Mouse (Mus musculus) forebrain, embryonic 16.5 days (tissue): ENCODE results near the gene Usp9x. TPM values are rescaled to one million over a fixed set of nuclear protein-coding genes. Genes with fewer than 3 reads are reported as not detected.

Experiments used
- ATAC-seq: fragments of 200-750 bp; cut with Nextera tagmentation; 2 replicates; pipeline ENCODE4 v1.8.0; 2017; ENCODE audit warnings: mild to moderate bottlenecking, moderate library complexity
- H3K27ac ChIP-seq: fragments of 300-500 bp; sonication (generic); 2 replicates; pipeline ENCODE4 v1.5.1; 2014; ENCODE audit warnings: low read length, control low read depth
- H3K27me3 ChIP-seq: fragments of 300-500 bp; sonication (generic); replicated peaks from 2 replicates; pipeline ENCODE4 v1.6.1; 2014; ENCODE audit warnings: low read length; ENCODE audit not compliant: control insufficient read depth, insufficient read depth
- H3K36me3 ChIP-seq: fragments of 300-500 bp; sonication (generic); 2 replicates; pipeline ENCODE4 v1.6.1; 2014; ENCODE audit not compliant: control insufficient read depth, insufficient read depth
- H3K4me1 ChIP-seq: fragments of 300-500 bp; sonication (generic); replicated peaks from 2 replicates; pipeline ENCODE4 v1.6.1; 2014; ENCODE audit warnings: low read length; ENCODE audit not compliant: control insufficient read depth, insufficient read depth
- H3K4me2 ChIP-seq: fragments of 300-500 bp; sonication (generic); 2 replicates; pipeline ENCODE4 v1.6.1; 2014; ENCODE audit warnings: mild to moderate bottlenecking, low read length, control low read depth
- H3K4me3 ChIP-seq: fragments of 300-500 bp; sonication (generic); replicated peaks from 2 replicates; pipeline ENCODE4 v1.5.1; 2014; ENCODE audit warnings: mild to moderate bottlenecking, low read length, control low read depth
- H3K9ac ChIP-seq: fragments of 300-500 bp; sonication (generic); replicated peaks from 2 replicates; pipeline ENCODE4 v1.6.1; 2014; ENCODE audit warnings: low read depth, low read length, control low read depth
- H3K9me3 ChIP-seq: fragments of 300-500 bp; sonication (generic); 2 replicates; pipeline ENCODE4 v1.6.1; 2016; ENCODE audit warnings: low read length; ENCODE audit not compliant: control insufficient read depth
- WGBS: fragments of 180-500 bp; shearing (Covaris S2); extraction: QIAGEN DNeasy Blood & Tissue Kit; methylation state at CpG from one replicate; pipeline ENCODE4 v1.1.7; 2014; 5-methylcytosine and 5-hydroxymethylcytosine counted together
- polyA plus RNA-seq: library from polyadenylated mRNA; unstranded; fragments of >200 nt; fragmentation: Nextera tagmentation; extraction: Ambion mirVana; gene quantifications from 2 replicates; pipeline ENCODE4 v1.2.1, GENCODE M21; 2015

Gene Usp9x
- polyA plus RNA-seq, 1 experiment from 2014 or later, result 43.0 TPM

DNA sequence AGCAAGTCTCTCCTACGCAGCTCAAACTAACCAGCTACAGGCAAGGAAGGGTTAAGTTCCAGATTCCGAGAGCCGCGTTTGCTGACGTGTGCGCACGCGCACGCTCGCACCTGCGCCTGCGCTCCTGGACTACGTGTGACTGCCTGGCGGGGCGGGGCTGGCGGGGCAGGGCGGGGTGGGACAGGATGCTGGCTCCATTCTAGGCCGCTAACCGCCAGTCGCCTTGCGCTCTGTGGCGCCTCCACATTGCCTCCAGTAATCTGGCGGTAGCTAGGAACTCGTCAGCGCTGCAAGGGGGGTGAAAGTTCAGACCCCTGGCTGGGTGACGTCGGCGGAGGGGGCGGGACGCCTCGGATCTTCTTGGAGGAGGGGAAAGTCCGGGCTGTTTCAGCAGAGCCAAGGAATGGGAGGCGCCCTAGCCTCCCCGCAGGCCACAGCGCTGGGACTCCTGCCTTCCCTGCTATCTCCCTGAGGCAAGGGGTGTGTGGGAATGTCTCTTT lies 29.6 kb upstream of the Usp9x start:
- Histone ChIP-seq H3K4me2 (peak overlapping the region; percentile 65), H3K36me3 (no peaks in the 10 kb centered on the region), H3K4me1 (no peaks in the 10 kb centered on the region; the same call in 1 of the 2 replicates), H3K9ac (peak overlapping the region; percentile 64), H3K27ac (peak overlapping the region; percentile 90), H3K4me3 (peak overlapping the region; percentile 52), H3K27me3 (no peaks in the 10 kb centered on the region), H3K9me3 (no peaks in the 10 kb centered on the region)
- WGBS, result 10% methylated on average over 35 of the region's 35 CpGs
- ATAC-seq, result peak; percentile 98

DNA sequence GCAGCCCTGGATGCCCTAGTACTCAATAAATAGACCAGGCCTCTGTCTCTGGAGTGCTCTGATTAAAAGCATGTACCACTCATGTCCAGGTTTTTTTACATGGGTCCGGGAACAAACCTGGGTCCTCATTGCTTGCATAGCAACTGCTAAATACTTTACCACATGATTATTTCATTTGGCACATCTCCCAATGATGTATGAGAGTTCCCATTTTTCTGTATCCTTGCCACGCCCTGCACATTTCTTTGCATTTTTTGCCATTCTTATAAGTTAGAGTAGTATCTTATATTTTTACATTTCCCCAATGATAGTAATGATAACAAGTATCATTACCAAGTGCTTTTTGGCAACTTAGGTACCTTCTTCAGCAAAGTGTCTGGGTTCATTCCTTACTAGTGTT lies 27.5 kb upstream of the Usp9x start:
- no peaks in the 10 kb centered on the region for H3K27me3 ChIP-seq
- no peak overlapping the region for H3K4me3 ChIP-seq
- H3K27ac ChIP-seq, result no peak overlapping the region
- H3K4me2 ChIP-seq, result no peak overlapping the region
- H3K4me1 ChIP-seq, result peaks cover 7% of the 10 kb centered on the region
- no peaks in the 10 kb centered on the region for H3K36me3 ChIP-seq
- H3K9me3 ChIP-seq, result no peaks in the 10 kb centered on the region
- ATAC-seq, result no peak
- H3K9ac ChIP-seq, result no peak overlapping the region
- WGBS, result 91% methylated on average over 2 of the region's 2 CpGs

DNA sequence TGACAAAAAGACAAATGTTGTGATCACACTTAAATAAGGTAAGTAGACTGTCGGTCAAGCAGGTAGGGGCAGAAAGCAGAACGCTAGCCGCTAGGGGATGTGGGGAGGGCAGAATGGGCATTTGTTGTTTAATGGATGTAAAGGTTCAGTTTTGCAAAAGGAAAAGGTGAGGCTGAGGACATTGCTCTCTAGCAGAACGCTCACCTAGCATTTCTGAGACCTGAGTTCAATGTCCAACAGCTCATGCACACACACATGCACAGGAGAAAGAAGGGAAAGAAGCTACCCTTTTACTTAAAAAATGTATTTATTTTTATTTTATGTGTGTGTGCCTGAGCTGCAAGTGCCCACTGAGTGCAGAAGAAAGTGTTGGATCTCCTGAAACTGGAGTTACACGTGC lies 26.6 kb upstream of the Usp9x start:
- no peak overlapping the region for H3K4me2 ChIP-seq
- H3K9ac ChIP-seq, result no peak overlapping the region
- no peaks in the 10 kb centered on the region for H3K9me3 ChIP-seq
- H3K4me3 ChIP-seq, result no peak overlapping the region
- H3K27me3 ChIP-seq, result no peaks in the 10 kb centered on the region
- H3K4me1 ChIP-seq, result peaks cover 7% of the 10 kb centered on the region
- ATAC-seq, result no peak
- no peak overlapping the region for H3K27ac ChIP-seq
- WGBS, result 89% methylated on average over 5 of the region's 5 CpGs
- H3K36me3 ChIP-seq, result no peaks in the 10 kb centered on the region

DNA sequence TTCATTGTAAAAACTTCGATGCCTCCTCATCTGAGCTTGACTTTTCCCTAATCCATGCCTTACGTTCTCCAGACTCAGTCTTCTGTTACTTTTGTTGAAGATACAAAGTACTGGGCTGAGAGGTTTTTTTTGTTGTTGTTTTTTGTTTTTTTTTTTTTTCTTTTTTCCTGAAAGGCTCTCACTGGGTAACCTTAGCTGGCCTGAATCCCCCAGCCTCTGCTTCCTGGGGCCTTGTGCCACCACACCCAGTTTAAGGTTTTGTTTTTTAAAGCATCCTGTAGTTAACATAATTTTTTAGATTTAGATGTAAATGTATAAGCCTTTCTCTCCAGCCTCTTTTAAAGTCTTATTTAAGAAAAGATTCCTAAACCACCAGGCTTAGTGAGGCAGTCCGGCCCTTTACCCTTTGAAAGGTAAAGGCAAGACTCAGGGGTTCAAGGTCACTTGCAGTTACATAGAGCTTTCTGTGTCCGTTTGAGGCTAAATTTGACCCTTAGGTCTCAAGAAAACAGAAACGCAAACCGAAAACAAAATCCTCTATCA lies 24.3 kb upstream of the Usp9x start:
- Histone ChIP-seq H3K36me3 (no peaks in the 10 kb centered on the region), H3K4me3 (no peak overlapping the region), H3K27ac (no peak overlapping the region), H3K4me2 (no peak overlapping the region), H3K9me3 (no peaks in the 10 kb centered on the region), H3K9ac (no peak overlapping the region), H3K4me1 (peaks cover 7% of the 10 kb centered on the region), H3K27me3 (no peaks in the 10 kb centered on the region)
- 36% methylated on average over 6 of the region's 6 CpGs for WGBS
- ATAC-seq, result no peak

DNA sequence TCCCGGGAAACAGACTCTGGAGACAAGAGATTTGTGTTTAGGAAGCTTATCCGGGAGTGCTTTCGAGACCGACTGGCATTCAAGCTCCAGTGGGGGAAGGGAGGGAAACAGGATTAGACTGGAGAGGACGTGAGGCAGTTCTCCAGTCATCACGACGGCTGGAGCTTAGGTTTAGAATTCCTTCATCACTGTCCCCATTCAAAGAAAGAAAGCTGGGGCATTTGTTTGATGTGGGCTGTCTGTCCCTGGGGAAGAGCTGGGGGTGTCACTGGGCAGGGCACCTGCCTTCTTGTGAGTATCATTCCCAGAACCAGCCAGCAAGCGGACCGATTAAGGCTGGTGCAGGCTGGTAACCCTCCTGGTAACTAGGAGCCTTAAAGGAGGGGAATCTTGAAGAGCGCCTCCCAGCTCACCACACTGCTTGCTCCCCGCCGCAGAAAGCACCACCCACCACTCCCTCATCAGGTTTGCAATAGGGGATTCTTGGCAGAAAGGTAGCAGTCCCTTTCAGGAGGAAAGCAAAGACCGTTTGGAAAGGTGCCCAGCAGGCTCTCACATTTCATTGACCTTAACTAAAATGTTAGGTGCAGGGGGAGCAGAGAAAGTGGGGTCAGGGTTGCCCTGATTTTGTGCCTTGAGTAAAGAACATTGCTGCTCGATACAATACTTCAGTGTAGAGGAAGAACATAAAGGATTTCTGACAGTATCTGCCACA lies 23.5 kb upstream of the Usp9x start:
- peak overlapping the region; percentile 37 for H3K27ac ChIP-seq
- H3K36me3 ChIP-seq, result no peaks in the 10 kb centered on the region
- peak overlapping the region; percentile 49 for H3K4me2 ChIP-seq
- WGBS, result 20% methylated on average over 14 of the region's 14 CpGs
- no peaks in the 10 kb centered on the region for H3K27me3 ChIP-seq
- ATAC-seq, result peak; percentile 76
- H3K9ac ChIP-seq, result peak overlapping the region; percentile 35
- peak overlapping the region; percentile 17; the same call in 1 of the 2 replicates for H3K4me3 ChIP-seq
- H3K9me3 ChIP-seq, result no peaks in the 10 kb centered on the region
- H3K4me1 ChIP-seq, result peaks cover 7% of the 10 kb centered on the region

DNA sequence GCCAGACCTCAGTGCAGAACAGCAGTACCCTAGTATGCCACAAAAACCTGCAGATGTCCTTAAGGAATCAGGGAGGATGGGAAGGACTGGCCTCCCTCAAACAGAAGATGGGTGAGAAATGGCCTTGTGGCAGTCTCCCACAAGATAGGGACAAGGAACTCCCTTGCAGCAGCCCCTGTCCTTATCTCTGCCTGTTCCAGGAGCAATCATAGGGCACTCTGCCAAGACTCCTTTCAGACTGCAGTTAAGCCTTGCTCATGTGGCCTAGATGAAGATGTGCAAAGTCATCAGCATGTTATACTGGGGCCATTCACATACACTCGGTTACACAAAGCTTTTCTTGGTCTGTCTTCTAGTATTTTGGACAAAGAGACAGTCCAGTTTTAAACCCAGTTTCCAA lies 16.7 kb upstream of the Usp9x start:
- Histone ChIP-seq H3K4me3 (no peak overlapping the region), H3K4me2 (no peak overlapping the region), H3K27me3 (no peaks in the 10 kb centered on the region; the same call in 1 of the 2 replicates), H3K4me1 (no peaks in the 10 kb centered on the region), H3K9ac (no peak overlapping the region), H3K36me3 (no peaks in the 10 kb centered on the region), H3K9me3 (no peaks in the 10 kb centered on the region), H3K27ac (no peak overlapping the region)
- ATAC-seq, result no peak
- WGBS, result 78% methylated on average over 1 of the region's 1 CpGs

DNA sequence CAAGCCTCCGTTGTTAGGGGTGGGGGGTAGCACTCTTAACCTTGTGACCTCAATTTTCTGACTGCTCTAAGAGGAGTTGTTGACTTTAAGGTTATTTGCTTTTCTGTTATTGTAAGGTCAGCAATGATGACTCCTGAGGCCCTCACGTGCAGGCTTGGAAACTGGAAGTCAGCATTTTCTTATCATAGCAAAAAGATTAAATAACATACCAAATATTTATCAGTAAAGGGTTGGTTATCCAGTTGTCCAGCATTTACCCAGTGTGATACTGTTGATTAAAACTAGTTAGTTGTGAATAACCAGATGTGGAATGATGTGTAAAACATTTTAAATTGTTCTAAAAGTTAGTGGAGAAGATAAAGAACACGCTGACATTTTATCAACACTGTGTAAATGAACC lies 9.3 kb upstream of the Usp9x start:
- Histone ChIP-seq H3K9me3 (no peaks in the 10 kb centered on the region), H3K27ac (no peak overlapping the region), H3K36me3 (no peaks in the 10 kb centered on the region), H3K4me3 (no peak overlapping the region), H3K4me2 (no peak overlapping the region), H3K27me3 (no peaks in the 10 kb centered on the region), H3K9ac (no peak overlapping the region), H3K4me1 (no peaks in the 10 kb centered on the region)
- WGBS, result 88% methylated on average over 3 of the region's 3 CpGs
- ATAC-seq, result no peak

DNA sequence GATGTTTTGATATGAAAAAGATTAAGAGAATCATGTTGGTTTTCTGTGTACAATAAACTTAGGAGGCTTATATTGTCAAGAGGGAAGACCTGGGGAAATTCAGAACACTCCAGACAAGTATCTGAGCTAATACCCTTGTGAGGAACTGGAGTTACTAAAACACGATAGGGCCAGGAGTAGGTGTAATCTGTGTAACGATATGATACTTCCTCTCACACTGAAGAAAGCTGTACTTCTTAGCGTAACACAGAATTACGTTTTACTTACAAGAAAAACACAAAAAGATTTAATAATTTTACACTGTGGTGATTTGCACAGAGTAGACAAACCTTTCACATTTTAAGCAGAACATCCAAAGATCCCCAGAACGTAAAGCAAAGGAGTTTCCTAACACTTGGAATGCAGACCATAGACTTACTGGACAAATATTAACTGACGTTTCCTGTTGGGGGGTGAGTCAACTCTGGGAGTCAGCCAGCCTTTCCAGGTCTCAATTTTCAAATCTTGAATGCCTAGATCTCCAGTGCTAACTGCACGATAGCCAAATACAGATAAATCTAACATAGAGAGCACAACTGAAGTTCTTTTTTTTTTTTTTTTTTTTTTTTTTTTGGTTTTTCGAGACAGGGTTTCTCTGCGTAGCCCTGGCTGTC lies 6.9 kb upstream of the Usp9x start:
- Histone ChIP-seq H3K27ac (no peak overlapping the region), H3K4me3 (no peak overlapping the region), H3K9ac (no peak overlapping the region), H3K27me3 (no peaks in the 10 kb centered on the region), H3K4me1 (no peaks in the 10 kb centered on the region), H3K4me2 (no peak overlapping the region), H3K36me3 (no peaks in the 10 kb centered on the region), H3K9me3 (no peaks in the 10 kb centered on the region)
- 89% methylated on average over 7 of the region's 9 CpGs for WGBS
- ATAC-seq, result no peak

DNA sequence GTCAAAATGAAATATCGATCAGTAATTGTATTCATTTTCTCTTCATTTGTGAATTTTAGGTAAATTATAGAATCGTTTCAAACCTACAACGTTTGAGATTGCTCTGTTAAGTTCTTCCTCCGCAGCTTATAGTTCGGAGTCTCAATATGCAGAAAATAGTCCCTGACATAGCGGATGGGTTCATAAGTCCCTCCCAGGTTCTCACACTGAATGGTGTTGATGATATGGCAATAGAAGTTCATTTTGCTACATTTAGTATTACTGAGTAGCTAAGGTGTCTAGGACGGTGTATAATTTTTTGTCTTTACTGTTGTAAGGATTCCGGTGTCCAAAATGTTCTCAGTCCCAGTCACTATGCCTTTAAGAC lies 1.1 kb upstream of the Usp9x start:
- Histone ChIP-seq H3K4me3 (peak overlapping the region; percentile 76), H3K4me1 (peaks cover 6% of the 10 kb centered on the region), H3K36me3 (no peaks in the 10 kb centered on the region), H3K9me3 (no peaks in the 10 kb centered on the region), H3K9ac (peak overlapping the region; percentile 50), H3K27ac (peak overlapping the region; percentile 93), H3K27me3 (no peaks in the 10 kb centered on the region), H3K4me2 (peak overlapping the region; percentile 41)
- no peak; the same call in 1 of the 2 replicates for ATAC-seq
- WGBS, result 33% methylated on average over 8 of the region's 8 CpGs
